ENCODE assay signal across 8 mouse cellular contexts in genomic region chr2:116071571-116072320, GRCm38 (mm10). TPM values are rescaled to one million over a fixed set of nuclear protein-coding genes. Genes with fewer than 3 reads are reported as not detected.
A peak's percentile ranks its signal among the peaks of the same experiment; 100 is the strongest.
DNase-seq lines count a peak whose midpoint lies in the region; ATAC-seq and TF ChIP-seq lines count a peak whose summit lies in the region.

No protein-coding gene starts in this region.

- peak; percentile 65 to 74 for DNase-seq in left cerebral cortex, adult 18-20 months (ENCODE audit: low spot score in 2 of 2)
- DNase-seq in left cerebral cortex, adult 11 months (ENCODE audit: low spot score) = no peak
- DNase-seq in liver, embryonic 13.5 days = no peak
- peak; percentile 90 for DNase-seq in midbrain, postnatal 0 days (ENCODE audit: low spot score)
- no peak for DNase-seq in thymus, postnatal 0 days (ENCODE audit: low spot score)

- 4% methylated on average over 25 of the region's 25 CpGs for WGBS in intestine, postnatal 0 days
- WGBS in liver, embryonic 13.5 days (ENCODE audit: insufficient replicate concordance) = 2% methylated on average over 25 of the region's 25 CpGs
- WGBS in midbrain, postnatal 0 days = under 1% methylated on average over 25 of the region's 25 CpGs

- peaks cover 68% of the 10 kb centered on the region for H3K27me3 ChIP-seq in intestine, postnatal 0 days (replicated peaks; ENCODE audit: control insufficient read depth, insufficient read depth, low read length)
- peaks cover 99% of the 10 kb centered on the region for H3K27me3 ChIP-seq in liver, embryonic 13.5 days
- H3K27me3 ChIP-seq in midbrain, postnatal 0 days (ENCODE audit: insufficient read depth, low read length) = peaks cover 7% of the 10 kb centered on the region

- TF ChIP-seq POLR2A in bone marrow macrophage, adult 2 months (IDR thresholded peaks at IDR 0.05; ENCODE audit: borderline replicate concordance, low read depth, low read length) = no peak

- H3K27ac ChIP-seq in bone marrow macrophage, adult 2 months (ENCODE audit: insufficient read depth, low read depth, low read length) = no peak overlapping the region
- no peak overlapping the region for H3K27ac ChIP-seq in intestine, postnatal 0 days (ENCODE audit: low read depth, low read length)
- H3K27ac ChIP-seq in liver, embryonic 13.5 days = no peak overlapping the region
- H3K27ac ChIP-seq in midbrain, postnatal 0 days (ENCODE audit: low read depth, low read length) = peak overlapping the region; percentile 68

- H3K9me3 ChIP-seq in intestine, postnatal 0 days (ENCODE audit: control insufficient read depth) = no peaks in the 10 kb centered on the region
- no peaks in the 10 kb centered on the region for H3K9me3 ChIP-seq in liver, embryonic 13.5 days (replicated peaks)
- no peaks in the 10 kb centered on the region for H3K9me3 ChIP-seq in midbrain, postnatal 0 days (ENCODE audit: low read length)

- no peaks in the 10 kb centered on the region for H3K4me1 ChIP-seq in bone marrow macrophage, adult 2 months (ENCODE audit: control insufficient read depth, insufficient read depth, low read length)
- no peaks in the 10 kb centered on the region; the same call in 1 of the 2 replicates for H3K4me1 ChIP-seq in intestine, postnatal 0 days (replicated peaks; ENCODE audit: control insufficient read depth, insufficient read depth, low read length)
- peaks cover 9% of the 10 kb centered on the region; the same call in 1 of the 2 replicates for H3K4me1 ChIP-seq in liver, embryonic 13.5 days (replicated peaks)
- no peaks in the 10 kb centered on the region for H3K4me1 ChIP-seq in midbrain, postnatal 0 days (ENCODE audit: insufficient read depth, low read length)

- H3K4me3 ChIP-seq in bone marrow macrophage, adult 2 months (ENCODE audit: insufficient read depth, low read length) = no peak overlapping the region
- H3K4me3 ChIP-seq in intestine, postnatal 0 days (ENCODE audit: low read depth, low read length) = peak overlapping the region; percentile 48
- H3K4me3 ChIP-seq in liver, embryonic 13.5 days (replicated peaks) = peak overlapping the region; percentile 26
- H3K4me3 ChIP-seq in midbrain, postnatal 0 days (ENCODE audit: low read depth, low read length) = peak overlapping the region; percentile 56

- peak overlapping the region; percentile 75 for H3K4me2 ChIP-seq in intestine, postnatal 0 days (replicated peaks; ENCODE audit: low read depth)
- peak overlapping the region; percentile 45 for H3K4me2 ChIP-seq in liver, embryonic 13.5 days
- peak overlapping the region; percentile 74 for H3K4me2 ChIP-seq in midbrain, postnatal 0 days (ENCODE audit: low read depth, low read length, poor library complexity, severe bottlenecking)

- TF ChIP-seq CTCF in bone marrow macrophage, adult 2 months (IDR thresholded peaks at IDR 0.05; ENCODE audit: low read depth, low read length) = peak; percentile 51; the same call in 1 of the 2 replicates
- TF ChIP-seq CTCF in intestine, postnatal 0 days (IDR thresholded peaks at IDR 0.05; ENCODE audit: low read depth) = peak; percentile 82
- TF ChIP-seq CTCF in midbrain, postnatal 0 days (IDR thresholded peaks at IDR 0.05) = peak; percentile 82

- peak; percentile 66 for ATAC-seq in granulocyte monocyte progenitor cell, adult 5-6 weeks (replicated peaks; ENCODE audit: poor library complexity, severe bottlenecking)
- ATAC-seq in intestine, postnatal 0 days = no peak
- ATAC-seq in liver, embryonic 13.5 days (ENCODE audit: low read depth) = no peak
- ATAC-seq in midbrain, postnatal 0 days (ENCODE audit: low FRiP score) = no peak

- peak overlapping the region; percentile 22; the same call in 1 of the 2 replicates for H3K9ac ChIP-seq in intestine, postnatal 0 days (ENCODE audit: low read depth, low read length)
- H3K9ac ChIP-seq in liver, embryonic 13.5 days = no peak overlapping the region
- peak overlapping the region; percentile 36; the same call in 1 of the 2 replicates for H3K9ac ChIP-seq in midbrain, postnatal 0 days (replicated peaks; ENCODE audit: low read length, poor library complexity, severe bottlenecking)

- no peaks in the 10 kb centered on the region for H3K36me3 ChIP-seq in intestine, postnatal 0 days (ENCODE audit: control insufficient read depth, insufficient read depth)
- no peaks in the 10 kb centered on the region for H3K36me3 ChIP-seq in liver, embryonic 13.5 days
- no peaks in the 10 kb centered on the region for H3K36me3 ChIP-seq in midbrain, postnatal 0 days (ENCODE audit: insufficient read depth, low read length)

RNA-seq across cellular contexts. Expression of gene Meis2, which starts 6.1 kb away (rescaled TPM):
- 100 to 1,000 TPM; 109 to 117 TPM for total RNA-seq in left cerebral cortex, adult 18-20 months (2021)
- polyA plus RNA-seq in bone marrow macrophage, adult 2 months (2012; ENCODE audit: insufficient read depth, insufficient read length, missing spikeins) = not detected in 2 replicates
- total RNA-seq in granulocyte monocyte progenitor cell, adult 5-6 weeks (2014; fragmentation: Nextera tagmentation) = not detected in 2 replicates
- total RNA-seq in granulocyte monocyte progenitor cell, adult 5-6 weeks (2017) = not detected in 2 replicates
- 13.1 and 14.0 TPM in 2 replicates for polyA plus RNA-seq in intestine, postnatal 0 days (2015; fragmentation: Nextera tagmentation; extraction: Ambion mirVana)
- 2.1 and 2.6 TPM in 2 replicates for polyA plus RNA-seq in liver, embryonic 13.5 days (2015; fragmentation: Nextera tagmentation; extraction: Ambion mirVana)
- total RNA-seq in midbrain, postnatal 0 days (2014; rRNA removed) = 121 and 147 TPM in 2 replicates
- polyA plus RNA-seq in midbrain, postnatal 0 days (2015; fragmentation: Nextera tagmentation; extraction: Ambion mirVana) = 52.1 and 58.3 TPM in 2 replicates
- 8.2 TPM in 2 replicates for polyA plus RNA-seq in thymus, postnatal 0 days (2015; fragmentation: Nextera tagmentation; extraction: Ambion mirVana)

Comparison
In these comparisons a context has a peak if more than half of its experiments do, and no peak if none do; other contexts are left out.
1. DNase-seq: peak in left cerebral cortex, adult 18-20 months (2 of 2) and midbrain, postnatal 0 days (single experiment); none in left cerebral cortex, adult 11 months (single experiment), liver, embryonic 13.5 days (single experiment) and thymus, postnatal 0 days (single experiment).
2. Peak in every context shown above with its lines, with median percentiles within 50 percentile points of each other: CTCF ChIP-seq and H3K4me2 ChIP-seq.